Mouse (Mus musculus) gastrocnemius, postnatal 36 days (tissue): ENCODE measurements at regions not wholly inside any gene's neighbourhood (a gene's known extent, or its start where the extent isn't known, plus 50 kb on each side); places are given as distances from the start of the nearest gene placed in this dataset.
A peak's percentile ranks its signal among the peaks of the same experiment; 100 is the strongest.
"Not testable (repeated sequence)": the region's sequence is repeated elsewhere in the genome, so short reads cannot be mapped to it uniquely, and the experiment has no call there.

Source experiments
- DNase-seq, 2 experiments: peaks; one replicate each; pipeline ENCODE4 v3.0.0; 2022
- intact Hi-C: fragments of 180-260 bp; cut with DNase I; formaldehyde crosslinking; loops from one replicate; pipeline ENCODE4 v1.15.1; 2025

GRCm38 (mm10) chr1:88752332-88752731 lies 50.3 kb upstream of the Arl4c start:
- no peak for DNase-seq
- intact Hi-C loops = no loop called here

GRCm38 (mm10) chr1:88756658-88757057 lies 54.6 kb upstream of the Arl4c start:
- DNase-seq = peak in 1 of 2 experiments; percentile 41
- intact Hi-C loops = no loop called here

DNA sequence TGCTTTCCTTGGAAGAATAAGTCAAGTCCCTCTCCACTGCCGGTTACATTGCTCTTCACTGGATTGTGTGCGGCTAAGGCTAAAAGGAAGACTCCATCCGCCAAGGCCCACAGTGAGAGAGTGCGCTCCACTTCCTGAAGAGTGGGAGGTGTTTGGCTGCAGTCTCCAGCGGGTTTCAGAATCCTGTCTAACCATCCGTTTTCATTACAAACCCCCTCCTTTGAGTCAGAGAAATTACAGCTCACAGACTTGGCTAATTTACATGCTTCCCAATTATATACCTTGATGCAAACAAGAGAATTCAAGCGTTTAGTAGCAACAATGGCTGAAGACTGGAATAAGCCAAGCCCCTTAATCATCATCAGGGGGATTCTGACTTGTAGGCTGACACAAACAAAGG lies 55.1 kb upstream of the Arl4c start:
- no peak for DNase-seq
- intact Hi-C loops = no loop called here

- no peak for DNase-seq
- intact Hi-C loops = no loop called here
Measured at GRCm38 (mm10) chr1:88757746-88758145, 55.7 kb upstream of the Arl4c start.

GRCm38 (mm10) chr1:88760643-88761042 lies 58.6 kb upstream of the Arl4c start:
- no peak for DNase-seq
- intact Hi-C loops = no loop called here

GRCm38 (mm10) chr1:88761121-88761520 lies 59.1 kb upstream of the Arl4c start:
- DNase-seq = no peak
- intact Hi-C loops = no loop called here

DNA sequence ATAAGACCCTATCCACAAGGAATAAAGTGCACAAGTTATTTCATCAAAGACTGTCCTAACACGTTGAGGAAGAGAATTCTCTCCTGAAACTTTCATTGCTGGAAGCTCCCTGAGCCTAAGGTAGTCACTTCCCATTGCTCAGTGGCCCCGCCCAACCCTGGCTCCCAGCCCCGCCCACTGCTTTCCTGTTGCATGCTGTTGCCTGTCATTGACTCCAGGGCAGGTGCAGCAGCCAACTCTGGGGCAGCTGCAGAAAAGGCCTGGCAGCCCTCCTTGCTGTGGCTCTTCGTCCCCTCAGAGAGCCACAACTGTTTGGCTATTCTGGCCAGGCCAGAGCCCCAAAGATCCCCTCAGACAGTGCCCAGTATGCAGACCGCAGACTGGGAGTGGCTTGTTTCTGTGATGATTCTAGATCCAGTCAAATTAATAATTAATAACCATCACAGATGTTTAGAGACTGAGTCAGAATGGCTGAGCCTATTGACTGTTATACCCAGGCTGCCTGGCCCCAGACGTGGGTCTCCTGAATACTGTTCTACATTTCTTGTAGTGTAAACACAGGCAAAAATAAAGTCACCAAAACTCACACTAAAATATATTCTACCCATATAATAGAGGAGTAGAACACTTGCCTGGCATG lies 61.8 kb upstream of the Arl4c start:
- intact Hi-C loops = no loop called here
- no peak for DNase-seq

DNA sequence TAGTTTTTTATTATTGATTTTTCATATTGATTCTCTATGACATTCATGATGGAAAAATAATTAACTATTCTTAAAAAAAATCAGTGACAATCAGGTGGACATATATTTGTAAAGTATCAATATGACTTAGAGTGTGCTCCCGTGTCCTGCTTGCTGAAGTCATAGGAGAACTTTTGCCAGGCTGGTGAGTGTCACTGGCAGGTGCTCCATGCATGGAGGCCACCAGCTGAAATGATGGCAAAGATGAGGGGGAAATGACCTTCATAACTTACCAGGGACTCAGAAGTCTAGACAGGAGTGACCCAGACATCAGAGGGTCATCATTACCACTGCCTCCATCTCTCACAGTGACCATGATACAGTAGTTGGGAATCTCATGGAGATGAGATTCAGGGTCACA lies 62.5 kb upstream of the Arl4c start:
- intact Hi-C loops = no loop called here

GRCm38 (mm10) chr1:88777009-88777408 lies 75.0 kb upstream of the Arl4c start:
- DNase-seq = no peak
- intact Hi-C loops = no loop called here

More for the DNA sequence above, 62.5 kb upstream of the Arl4c start:
- DNase-seq = no peak

DNA sequence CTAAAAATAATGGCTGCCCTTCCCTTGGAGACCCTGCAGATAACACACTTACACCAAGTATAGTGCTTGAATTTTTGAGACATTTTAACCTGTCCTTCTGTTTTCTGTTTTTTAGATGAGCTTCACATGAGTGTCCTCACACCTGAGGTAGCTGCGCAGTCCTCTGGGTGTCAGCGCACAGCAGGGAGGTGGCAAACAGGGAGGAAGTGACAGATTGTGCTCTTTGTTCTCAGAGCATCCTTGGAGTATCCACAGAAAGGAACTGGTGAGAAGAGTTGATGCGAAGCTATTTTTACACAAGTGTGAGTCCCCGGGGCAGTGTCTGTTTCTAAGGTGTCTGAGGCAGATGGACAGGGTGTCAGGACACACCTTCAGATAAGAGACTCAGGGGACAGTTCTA lies 78.2 kb upstream of the Arl4c start:
- intact Hi-C loops = no loop called here
- no peak for DNase-seq

DNA sequence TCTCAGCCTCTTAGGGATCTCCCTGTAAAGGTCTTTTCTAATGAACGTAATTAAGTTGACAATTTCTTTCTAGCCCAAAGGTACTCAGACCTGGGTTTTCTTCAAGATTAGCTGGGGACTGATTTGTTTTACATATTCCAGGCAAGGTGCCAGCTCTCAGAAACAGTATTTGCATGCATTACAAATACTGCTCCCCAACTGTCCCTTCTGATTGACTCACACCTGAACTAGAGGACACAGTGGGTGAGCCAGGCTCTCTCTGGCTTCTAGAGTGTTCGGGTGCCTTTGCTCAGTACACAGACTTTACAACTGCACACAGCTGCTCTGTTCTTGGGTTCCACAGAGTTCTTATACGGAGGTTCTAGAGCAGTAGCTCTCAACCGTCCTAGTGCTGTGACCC lies 81.1 kb upstream of the Arl4c start:
- intact Hi-C loops = no loop called here
- no peak for DNase-seq

GRCm38 (mm10) chr1:88784866-88785620 lies 83.0 kb upstream of the Arl4c start:
- intact Hi-C loops = no loop called here
- DNase-seq = no peak

GRCm38 (mm10) chr1:88786066-88786465 lies 84.0 kb upstream of the Arl4c start:
- intact Hi-C loops = no loop called here

DNA sequence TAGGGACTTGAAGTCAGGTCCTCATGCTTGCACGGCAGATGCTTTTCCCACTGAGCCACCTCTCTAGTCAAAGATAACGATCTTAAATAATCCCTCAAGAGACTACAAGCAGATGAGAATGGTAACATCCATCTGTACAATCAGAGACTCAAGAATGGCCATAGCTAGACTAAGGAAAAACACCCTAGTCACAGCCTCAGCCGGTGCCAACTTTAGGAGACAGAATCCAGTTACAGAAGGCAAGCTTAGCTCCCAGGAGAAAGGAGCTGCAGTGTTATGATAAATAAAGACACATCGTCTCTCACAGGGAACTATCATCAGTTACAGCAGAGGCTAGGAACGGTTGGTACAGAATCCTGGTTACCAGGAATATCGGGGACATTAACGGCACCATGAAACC lies 88.7 kb upstream of the Arl4c start:
- no peak for DNase-seq
- intact Hi-C loops = no loop called here

More at GRCm38 (mm10) chr1:88786066-88786465, 84.0 kb upstream of the Arl4c start:
- no peak for DNase-seq

DNA sequence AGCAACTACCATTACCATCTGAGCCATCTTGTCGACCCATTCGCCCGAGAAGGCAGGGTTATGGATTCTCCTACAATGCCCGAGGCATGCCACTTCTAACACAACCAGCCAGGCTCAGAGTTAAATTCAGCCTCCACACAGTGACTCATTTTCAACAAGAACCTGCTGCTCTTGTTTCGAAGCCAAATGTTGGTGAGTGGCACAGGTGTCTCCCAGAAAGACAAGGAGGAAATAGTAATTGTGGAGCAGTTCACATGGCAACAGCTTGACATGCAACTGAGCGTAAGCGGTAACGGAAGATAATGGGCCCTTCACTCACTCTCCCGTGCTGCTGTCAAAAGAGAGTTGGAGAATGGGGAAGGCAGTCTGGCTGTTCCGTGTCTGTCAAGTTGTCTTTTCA lies 92.9 kb upstream of the Arl4c start:
- intact Hi-C loops = no loop called here
- no peak for DNase-seq

GRCm38 (mm10) chr1:88798473-88798872 lies 96.5 kb upstream of the Arl4c start:
- intact Hi-C loops = no loop called here
- no peak for DNase-seq

DNA sequence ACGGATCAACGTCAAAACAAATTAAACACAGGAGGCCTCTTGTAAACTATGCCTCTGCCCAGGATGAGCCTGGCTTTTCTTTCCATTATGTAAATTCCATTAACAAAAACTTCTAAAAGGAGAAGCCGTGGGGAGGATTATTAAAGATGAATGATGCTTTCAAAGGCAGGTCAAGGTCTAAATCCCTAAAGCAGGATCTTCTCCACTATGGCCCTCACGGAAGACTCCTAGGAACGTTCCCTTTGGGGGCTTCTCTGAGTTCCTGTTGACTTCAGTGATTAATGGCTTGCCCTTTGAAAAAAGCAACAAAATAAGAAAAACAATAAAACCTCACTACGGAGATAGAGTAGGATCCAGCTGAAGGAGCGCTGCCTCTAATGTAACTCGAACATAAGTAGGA lies 96.9 kb upstream of the Arl4c start:
- no peak for DNase-seq
- intact Hi-C loops = no loop called here

GRCm38 (mm10) chr1:88799343-88799742 lies 97.3 kb upstream of the Arl4c start:
- no peak for DNase-seq
- intact Hi-C loops = no loop called here

DNA sequence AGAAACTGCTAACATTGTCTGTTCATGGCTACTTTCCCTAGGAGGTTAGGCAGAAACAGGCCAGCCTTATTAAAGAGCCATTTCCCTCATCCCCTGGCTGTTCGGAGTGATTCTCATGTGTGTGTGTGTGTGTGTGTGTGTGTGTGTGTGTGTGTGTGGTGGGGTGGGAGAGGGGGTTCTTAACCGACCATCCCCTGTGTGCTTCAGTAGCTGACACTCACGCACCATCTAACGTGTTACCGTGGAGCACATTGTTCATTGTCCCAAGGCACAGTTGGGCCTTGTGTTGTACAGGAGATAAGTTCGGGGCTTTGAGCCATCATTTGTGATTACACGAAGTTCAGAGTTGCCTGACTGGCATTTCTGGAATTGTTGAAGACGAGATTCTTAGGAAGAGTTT lies 97.8 kb upstream of the Arl4c start:
- no peak for DNase-seq
- intact Hi-C loops = no loop called here

GRCm38 (mm10) chr1:88800411-88800810 lies 98.4 kb upstream of the Arl4c start:
- intact Hi-C loops = no loop called here
- no peak for DNase-seq

- DNase-seq = not testable (repeated sequence)
Measured at GRCm38 (mm10) chr1:88801151-88801550, 99.1 kb upstream of the Arl4c start.

DNA sequence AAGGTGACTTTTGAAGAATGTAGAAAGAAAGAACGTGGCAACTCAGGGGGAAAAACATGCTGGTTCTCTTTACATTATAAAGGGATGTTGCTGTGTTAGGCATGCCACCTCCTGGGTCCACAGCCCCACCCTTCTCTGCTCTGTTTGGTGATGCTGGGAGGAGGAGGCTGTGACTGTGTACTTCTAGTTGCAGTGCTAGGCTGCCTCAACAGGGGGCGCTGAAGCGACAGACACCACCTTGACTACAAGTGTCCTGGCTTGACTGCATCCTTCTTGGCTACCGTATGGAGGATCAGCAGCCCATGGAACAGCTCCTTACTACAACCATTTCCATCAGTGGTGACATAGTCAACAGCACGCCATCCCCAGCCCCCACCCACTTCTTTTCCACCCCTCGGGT lies 104.9 kb upstream of the Arl4c start:
- intact Hi-C loops = no loop called here
- peak; percentile 30 to 47 for DNase-seq

More at GRCm38 (mm10) chr1:88801151-88801550, 99.1 kb upstream of the Arl4c start:
- intact Hi-C loops = not testable (repeated sequence)
